In genomic region chr2:105698631-105699030, GRCm38 (mm10) we compare ENCODE assay signal across 28 mouse cellular contexts. TPM values are rescaled to one million over a fixed set of nuclear protein-coding genes. Genes with fewer than 3 reads are reported as not detected.
DNase-seq lines count a peak whose midpoint lies in the region; ATAC-seq lines count a peak whose summit lies in the region.
"Had no signal": no experiment of that assay in that cellular context is flagged by ENCODE, and none has a peak within 500 bp of the region (broad histone marks: within the 10 kb centered on the region; RNA-seq: fewer than 3 reads in every experiment).

No protein-coding gene starts in this region.

- 86% methylated on average over 2 of the region's 2 CpGs for WGBS in midbrain, embryonic 10.5 days
- WGBS in midbrain, embryonic 11.5 days: 81% methylated on average over 2 of the region's 2 CpGs
- WGBS in forebrain, embryonic 15.5 days: 65% methylated on average over 2 of the region's 2 CpGs

- no peak overlapping the region for H3K4me2 ChIP-seq in midbrain, embryonic 11.5 days
- no peak overlapping the region for H3K4me2 ChIP-seq in forebrain, embryonic 15.5 days (replicated peaks)
- H3K4me2 ChIP-seq: liver, embryonic 15.5 days; lung, embryonic 15.5 days had no signal

- H3K9me3 ChIP-seq in midbrain, embryonic 10.5 days (replicated peaks): no peaks in the 10 kb centered on the region
- no peaks in the 10 kb centered on the region for H3K9me3 ChIP-seq in midbrain, embryonic 11.5 days (ENCODE audit: control insufficient read depth, low read length)
- no peaks in the 10 kb centered on the region for H3K9me3 ChIP-seq in forebrain, embryonic 15.5 days
- H3K9me3 ChIP-seq: liver, embryonic 15.5 days; lung, embryonic 15.5 days; megakaryocyte, embryonic 14.5 days had no signal

- no peak overlapping the region for H3K27ac ChIP-seq in midbrain, embryonic 10.5 days (replicated peaks)
- no peak overlapping the region for H3K27ac ChIP-seq in midbrain, embryonic 11.5 days (ENCODE audit: low read depth, low read length)
- no peak overlapping the region for H3K27ac ChIP-seq in forebrain, embryonic 15.5 days (replicated peaks)
- H3K27ac ChIP-seq: liver, embryonic 15.5 days; lung, embryonic 15.5 days; stomach, postnatal 0 days had no signal

- ATAC-seq in cerebellum, adult (ENCODE audit: insufficient number of reproducible peaks, low FRiP score, low TSS enrichment): peak; percentile 57; the same call in 1 of the 2 replicates
- no peak for ATAC-seq in midbrain, embryonic 11.5 days (ENCODE audit: low FRiP score)
- ATAC-seq in forebrain, embryonic 15.5 days (replicated peaks): 0 out of 2 replicates have a peak, but pooled peaks have one; percentile 32
- ATAC-seq: intestine, postnatal 0 days; midbrain, embryonic 16.5 days had no signal

- H3K9ac ChIP-seq in midbrain, embryonic 11.5 days (ENCODE audit: low read length): no peak overlapping the region
- no peak overlapping the region for H3K9ac ChIP-seq in forebrain, embryonic 15.5 days (replicated peaks)
- H3K9ac ChIP-seq: liver, embryonic 15.5 days; lung, embryonic 15.5 days had no signal

- H3K36me3 ChIP-seq in midbrain, embryonic 10.5 days: peaks cover 15% of the 10 kb centered on the region
- H3K36me3 ChIP-seq in midbrain, embryonic 11.5 days (ENCODE audit: control insufficient read depth, insufficient read depth, low read length): no peaks in the 10 kb centered on the region
- H3K36me3 ChIP-seq in forebrain, embryonic 15.5 days: peaks cover 5% of the 10 kb centered on the region; the same call in 1 of the 2 replicates
- H3K36me3 ChIP-seq: liver, embryonic 15.5 days; lung, embryonic 15.5 days had no signal

- H3K4me1 ChIP-seq in midbrain, embryonic 10.5 days: peaks cover 3% of the 10 kb centered on the region; the same call in 1 of the 2 replicates
- peaks cover 3% of the 10 kb centered on the region; the same call in 1 of the 2 replicates for H3K4me1 ChIP-seq in midbrain, embryonic 11.5 days (ENCODE audit: control insufficient read depth, insufficient read depth, low read length)
- peaks cover 9% of the 10 kb centered on the region; the same call in 1 of the 2 replicates for H3K4me1 ChIP-seq in forebrain, embryonic 15.5 days
- H3K4me1 ChIP-seq: liver, embryonic 15.5 days; lung, embryonic 15.5 days; megakaryocyte, embryonic 14.5 days had no signal

- peaks cover 57% of the 10 kb centered on the region for H3K27me3 ChIP-seq in midbrain, embryonic 10.5 days (ENCODE audit: low read depth, poor library complexity, severe bottlenecking)
- H3K27me3 ChIP-seq in midbrain, embryonic 11.5 days (ENCODE audit: control insufficient read depth, insufficient read depth, low read length): peaks cover 18% of the 10 kb centered on the region
- no peaks in the 10 kb centered on the region for H3K27me3 ChIP-seq in forebrain, embryonic 15.5 days
- H3K27me3 ChIP-seq: CH12.LX had no signal

- intact Hi-C loops in heart, postnatal 10 days (cut with DNase I): no loop called here
- intact Hi-C loops in left cerebral cortex, postnatal 4 days (cut with DNase I): no loop called here

- no peak overlapping the region for H3K4me3 ChIP-seq in midbrain, embryonic 10.5 days
- H3K4me3 ChIP-seq in midbrain, embryonic 11.5 days (ENCODE audit: low read depth, low read length): no peak overlapping the region
- H3K4me3 ChIP-seq in forebrain, embryonic 15.5 days: no peak overlapping the region
- H3K4me3 ChIP-seq: liver, embryonic 15.5 days; lung, embryonic 15.5 days; megakaryocyte, embryonic 14.5 days had no signal

- DNase-seq in cerebellum, adult 9-11 months: no peak
- DNase-seq in heart, adult 11 months: peak; percentile 51
- no peak for DNase-seq in heart, postnatal 10 days
- peak; percentile 11 for DNase-seq in midbrain, embryonic 10.5 days (ENCODE audit: low spot score)
- DNase-seq in midbrain, embryonic 11.5 days (ENCODE audit: low spot score, missing footprints): no peak
- no peak for DNase-seq in left cerebral cortex, postnatal 4 days
- DNase-seq: adrenal gland, adult 8-10 months; gastrocnemius, postnatal 10 days; kidney, adult 9 months; kidney, postnatal 10 days; layer of hippocampus, postnatal 36 days; lung, postnatal 36 days; right cerebral cortex, postnatal 4 days; thymus, adult 18-20 months; thymus, postnatal 25 days had no signal

RNA-seq across cellular contexts. Expression of gene Pax6, which starts 29.9 kb away (rescaled TPM):
- total RNA-seq in heart, postnatal 10 days (2021): not detected
- polyA plus RNA-seq in midbrain, embryonic 10.5 days (2016; fragmentation: Nextera tagmentation; extraction: Ambion mirVana): 39.0 and 40.1 TPM in 2 replicates
- polyA plus RNA-seq in midbrain, embryonic 11.5 days (2014; fragmentation: Nextera tagmentation; extraction: Ambion mirVana): 45.5 and 45.7 TPM in 2 replicates
- 45.0 and 57.0 TPM in 2 replicates for polyA plus RNA-seq in forebrain, embryonic 15.5 days (2015; fragmentation: Nextera tagmentation; extraction: Ambion mirVana)
- 10 to 100 TPM; 11.5 to 13.9 TPM for total RNA-seq in left cerebral cortex, postnatal 4 days (2021)
- total RNA-seq: adrenal gland, adult 8-10 months; gastrocnemius, postnatal 10 days; heart, postnatal 25 days; liver, adult 2 months; neutrophil, adult 5-6 weeks had no signal
- polyA plus RNA-seq: gonadal fat pad, adult 2 months; liver, adult 2 months; liver, embryonic 15.5 days; lung, embryonic 15.5 days had no signal

Comparison
In these comparisons a context has a peak if more than half of its experiments do, and no peak if none do; other contexts are left out.
1. DNase-seq: peak in heart, adult 11 months (single experiment) and midbrain, embryonic 10.5 days (single experiment); none in cerebellum, adult 9-11 months (single experiment), heart, postnatal 10 days (0 of 2), midbrain, embryonic 11.5 days (single experiment) and left cerebral cortex, postnatal 4 days (single experiment).